Mouse (Mus musculus): ENCODE data around the gene Pemt. TPM values are rescaled to one million over a fixed set of nuclear protein-coding genes. Genes with fewer than 3 reads are reported as not detected.

Gene Pemt
- polyA plus RNA-seq, 1 experiment: 2.5 TPM

DNA sequence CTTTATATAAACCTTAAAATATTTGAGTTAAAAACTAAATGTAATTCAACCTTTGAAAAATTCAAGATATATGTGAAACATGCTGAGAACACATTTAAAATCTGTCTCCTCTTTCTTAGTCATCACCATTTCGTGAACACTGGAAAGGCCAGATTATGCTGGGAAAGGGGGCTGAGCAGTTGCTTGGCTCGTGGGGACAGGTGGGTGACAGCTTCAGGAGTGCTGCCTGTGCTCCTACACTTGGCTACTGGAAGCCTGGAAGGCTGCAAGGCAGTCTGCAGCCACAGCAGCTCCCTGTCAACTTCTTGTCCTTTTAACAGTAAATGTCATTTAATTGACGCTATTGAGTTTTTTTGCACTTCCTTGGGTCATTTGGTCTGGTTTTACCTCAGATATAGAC lies 40.4 kb downstream of the Pemt start:
- no peak overlapping the region for H3K27ac ChIP-seq (ENCODE audit: insufficient read depth, low read length)
- 73% methylated on average over 3 of the region's 3 CpGs for WGBS
- no peak overlapping the region for H3K4me3 ChIP-seq (ENCODE audit: extremely low read depth, insufficient read depth, insufficient read length)

DNA sequence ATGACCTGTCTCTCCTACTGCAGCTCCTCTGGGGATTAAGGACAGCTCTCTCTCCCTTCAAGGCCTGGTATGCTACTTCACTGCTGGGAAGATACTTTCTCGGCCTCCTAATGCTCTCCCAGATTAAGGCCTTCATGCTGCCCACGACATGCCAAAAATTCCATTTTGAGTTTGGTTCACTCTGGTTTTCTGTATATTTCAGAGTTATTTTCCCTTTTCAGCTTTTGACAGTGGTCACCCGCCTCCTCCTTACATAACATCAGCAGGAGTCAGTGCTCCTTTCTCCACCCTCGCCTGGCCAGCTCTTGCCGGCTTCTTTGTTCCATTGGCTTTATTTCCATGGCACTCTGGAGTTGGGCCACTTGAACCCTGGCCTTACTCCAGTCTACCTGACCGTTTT lies 41.6 kb downstream of the Pemt start:
- no peak for DNase-seq (ENCODE audit: low read depth in 1 of 2, low spot score in 2 of 2)
- Histone ChIP-seq H3K36me3 (ENCODE audit: control insufficient read depth, insufficient read depth, low read length) (no peaks in the 10 kb centered on the region), H3K27ac (ENCODE audit: insufficient read depth, low read length) (no peak overlapping the region), H3K4me1 (ENCODE audit: control insufficient read depth, insufficient read depth, insufficient read length) (no peaks in the 10 kb centered on the region), H3K4me3 (ENCODE audit: extremely low read depth, insufficient read depth, insufficient read length) (no peak overlapping the region), H3K27me3 (ENCODE audit: control insufficient read depth, insufficient read depth, low read length) (no peaks in the 10 kb centered on the region)
- TF ChIP-seq POLR2A (IDR thresholded peaks at IDR 0.05; ENCODE audit: low read depth, low read length) (no peak), CTCF (IDR thresholded peaks at IDR 0.05; ENCODE audit: extremely low read depth, insufficient read depth, insufficient read length, insufficient replicate concordance) (no peak)
- WGBS: 91% methylated on average over 6 of the region's 6 CpGs

More for the DNA sequence above, 40.4 kb downstream of the Pemt start:
- TF ChIP-seq POLR2A (IDR thresholded peaks at IDR 0.05; ENCODE audit: low read depth, low read length) (no peak), CTCF (IDR thresholded peaks at IDR 0.05; ENCODE audit: extremely low read depth, insufficient read depth, insufficient read length, insufficient replicate concordance) (no peak)
- no peaks in the 10 kb centered on the region for H3K36me3 ChIP-seq (ENCODE audit: control insufficient read depth, insufficient read depth, low read length)
- DNase-seq (ENCODE audit: low read depth in 1 of 2, low spot score in 2 of 2): no peak
- H3K27me3 ChIP-seq (ENCODE audit: control insufficient read depth, insufficient read depth, low read length): no peaks in the 10 kb centered on the region
- H3K4me1 ChIP-seq (ENCODE audit: control insufficient read depth, insufficient read depth, insufficient read length): no peaks in the 10 kb centered on the region

DNA sequence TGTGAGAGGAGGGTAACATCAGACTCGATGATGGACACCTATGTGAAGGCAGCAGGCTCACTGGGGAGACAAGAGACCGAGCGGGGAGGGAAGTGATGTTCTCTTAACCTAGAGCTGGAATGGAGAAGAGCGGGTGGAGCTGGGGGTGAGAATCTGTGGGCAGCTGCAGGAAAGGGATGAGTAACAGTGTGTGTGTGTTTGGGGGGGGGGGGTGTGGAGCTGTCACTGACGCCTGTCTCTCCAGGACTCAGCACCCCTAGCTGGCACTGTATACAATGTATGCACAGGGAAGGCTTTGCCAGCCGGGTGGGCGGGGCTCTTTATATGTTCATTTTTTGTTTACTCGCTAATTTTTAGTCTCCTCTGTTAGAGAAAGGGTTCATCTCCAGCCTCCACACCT lies 42.5 kb downstream of the Pemt start:
- no peak for DNase-seq (ENCODE audit: low read depth in 1 of 2, low spot score in 2 of 2)
- 82% methylated on average over 8 of the region's 8 CpGs for WGBS
- TF ChIP-seq CTCF (IDR thresholded peaks at IDR 0.05; ENCODE audit: extremely low read depth, insufficient read depth, insufficient read length, insufficient replicate concordance): no peak
- no peak for TF ChIP-seq POLR2A (IDR thresholded peaks at IDR 0.05; ENCODE audit: low read depth, low read length)

DNA sequence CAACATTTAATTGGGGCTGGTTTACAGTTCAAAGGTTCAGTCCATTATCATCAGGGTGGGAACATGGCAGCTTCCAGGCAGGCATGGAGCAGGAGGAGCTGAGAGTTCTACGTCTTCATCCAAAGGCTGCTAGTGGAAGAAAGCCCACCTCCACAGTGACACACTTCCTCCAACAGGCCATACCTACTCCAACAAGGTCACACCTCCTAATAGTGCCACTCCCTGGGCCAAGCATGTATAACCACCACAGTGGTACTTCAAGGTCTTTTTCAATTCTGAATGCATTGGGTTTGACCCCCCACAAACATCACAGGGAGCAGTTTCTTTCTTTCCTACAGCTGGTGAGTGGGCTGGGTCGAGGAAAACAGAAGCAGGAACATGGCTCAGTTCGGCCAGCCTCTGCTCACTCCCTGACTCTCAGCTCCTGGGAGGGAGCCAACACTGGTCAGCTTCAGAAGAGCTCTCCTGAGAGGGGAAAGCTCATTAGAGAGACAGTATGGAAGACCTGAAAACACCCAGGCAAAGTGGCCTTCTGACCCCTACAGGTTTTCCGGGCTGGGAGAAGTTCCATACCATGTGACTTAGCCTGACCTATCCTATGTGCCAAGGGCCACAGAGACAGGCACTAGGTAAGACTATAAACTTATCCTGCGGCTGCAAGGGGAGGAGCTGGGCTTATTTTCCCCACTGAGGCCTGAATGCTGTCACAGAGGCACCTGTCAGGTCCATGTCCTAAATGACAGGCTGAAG lies 44.9 kb downstream of the Pemt start:
- 87% methylated on average over 5 of the region's 5 CpGs for WGBS
- Histone ChIP-seq H3K36me3 (ENCODE audit: control insufficient read depth, insufficient read depth, low read length) (no peaks in the 10 kb centered on the region), H3K4me1 (ENCODE audit: control insufficient read depth, insufficient read depth, insufficient read length) (no peaks in the 10 kb centered on the region), H3K4me3 (ENCODE audit: extremely low read depth, insufficient read depth, insufficient read length) (no peak overlapping the region), H3K27ac (ENCODE audit: insufficient read depth, low read length) (no peak overlapping the region), H3K27me3 (ENCODE audit: control insufficient read depth, insufficient read depth, low read length) (no peaks in the 10 kb centered on the region)
- DNase-seq (ENCODE audit: low read depth in 1 of 2, low spot score in 2 of 2): no peak
- TF ChIP-seq CTCF (IDR thresholded peaks at IDR 0.05; ENCODE audit: extremely low read depth, insufficient read depth, insufficient read length, insufficient replicate concordance) (no peak), POLR2A (IDR thresholded peaks at IDR 0.05; ENCODE audit: low read depth, low read length) (no peak)

More for the DNA sequence above, 42.5 kb downstream of the Pemt start:
- H3K4me1 ChIP-seq (ENCODE audit: control insufficient read depth, insufficient read depth, insufficient read length): no peaks in the 10 kb centered on the region
- H3K27me3 ChIP-seq (ENCODE audit: control insufficient read depth, insufficient read depth, low read length): no peaks in the 10 kb centered on the region
- no peaks in the 10 kb centered on the region for H3K36me3 ChIP-seq (ENCODE audit: control insufficient read depth, insufficient read depth, low read length)
- H3K27ac ChIP-seq (ENCODE audit: insufficient read depth, low read length): no peak overlapping the region
- no peak overlapping the region for H3K4me3 ChIP-seq (ENCODE audit: extremely low read depth, insufficient read depth, insufficient read length)

DNA sequence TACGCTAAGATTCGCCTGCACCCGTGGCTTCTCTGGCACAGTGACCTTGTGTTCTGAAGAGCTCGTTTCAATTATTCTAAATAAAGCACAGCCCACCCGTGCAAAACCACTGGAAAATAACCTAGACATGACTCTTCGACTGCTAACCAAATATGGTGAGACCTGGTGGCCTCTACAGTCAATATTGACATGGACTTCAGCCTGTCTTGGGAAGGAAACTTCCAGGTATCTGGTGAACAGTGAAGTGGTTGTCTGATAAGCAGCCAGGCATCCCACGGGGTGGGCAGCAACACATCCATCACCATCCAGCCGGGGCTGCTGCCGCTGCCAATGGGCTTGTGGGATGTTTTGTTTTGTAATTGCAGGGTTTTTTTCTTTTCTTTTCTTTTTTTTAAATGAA lies 52.0 kb downstream of the Pemt start:
- Histone ChIP-seq H3K36me3 (ENCODE audit: control insufficient read depth, insufficient read depth, low read length) (no peaks in the 10 kb centered on the region), H3K4me1 (ENCODE audit: control insufficient read depth, insufficient read depth, insufficient read length) (no peaks in the 10 kb centered on the region), H3K27me3 (ENCODE audit: control insufficient read depth, insufficient read depth, low read length) (no peaks in the 10 kb centered on the region), H3K27ac (ENCODE audit: insufficient read depth, low read length) (no peak overlapping the region), H3K4me3 (ENCODE audit: extremely low read depth, insufficient read depth, insufficient read length) (no peak overlapping the region)
- WGBS: 75% methylated on average over 9 of the region's 9 CpGs
- no peak for DNase-seq (ENCODE audit: low read depth in 1 of 2, low spot score in 2 of 2)
- TF ChIP-seq CTCF (IDR thresholded peaks at IDR 0.05; ENCODE audit: extremely low read depth, insufficient read depth, insufficient read length, insufficient replicate concordance): no peak
- TF ChIP-seq POLR2A (IDR thresholded peaks at IDR 0.05; ENCODE audit: low read depth, low read length): no peak

DNA sequence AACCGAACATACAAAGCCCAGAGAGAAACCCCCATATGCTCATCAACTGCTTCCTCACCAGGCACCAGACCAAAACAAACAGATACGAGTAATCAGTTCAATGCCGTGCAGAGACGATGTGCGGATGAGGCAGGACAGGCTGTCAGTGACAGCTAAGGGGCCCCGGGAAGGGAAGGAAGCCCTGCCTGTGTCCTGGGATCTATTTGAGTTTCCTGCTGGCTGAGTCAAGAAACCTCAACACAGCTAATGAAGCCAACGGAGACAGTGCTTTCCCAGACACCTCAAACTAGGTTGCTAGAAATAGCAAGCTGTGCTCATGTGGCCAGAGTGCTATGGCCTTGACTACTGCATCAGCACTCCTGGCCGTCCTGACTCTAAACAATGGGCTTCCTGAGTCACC lies 54.9 kb downstream of the Pemt start:
- TF ChIP-seq POLR2A (IDR thresholded peaks at IDR 0.05; ENCODE audit: low read depth, low read length): no peak
- no peak for TF ChIP-seq CTCF (IDR thresholded peaks at IDR 0.05; ENCODE audit: extremely low read depth, insufficient read depth, insufficient read length, insufficient replicate concordance)
- 78% methylated on average over 8 of the region's 8 CpGs for WGBS
- DNase-seq (ENCODE audit: low read depth in 1 of 2, low spot score in 2 of 2): no peak
- Histone ChIP-seq H3K4me3 (ENCODE audit: extremely low read depth, insufficient read depth, insufficient read length) (no peak overlapping the region), H3K27me3 (ENCODE audit: control insufficient read depth, insufficient read depth, low read length) (no peaks in the 10 kb centered on the region), H3K36me3 (ENCODE audit: control insufficient read depth, insufficient read depth, low read length) (no peaks in the 10 kb centered on the region), H3K4me1 (ENCODE audit: control insufficient read depth, insufficient read depth, insufficient read length) (no peaks in the 10 kb centered on the region), H3K27ac (ENCODE audit: insufficient read depth, low read length) (no peak overlapping the region)

DNA sequence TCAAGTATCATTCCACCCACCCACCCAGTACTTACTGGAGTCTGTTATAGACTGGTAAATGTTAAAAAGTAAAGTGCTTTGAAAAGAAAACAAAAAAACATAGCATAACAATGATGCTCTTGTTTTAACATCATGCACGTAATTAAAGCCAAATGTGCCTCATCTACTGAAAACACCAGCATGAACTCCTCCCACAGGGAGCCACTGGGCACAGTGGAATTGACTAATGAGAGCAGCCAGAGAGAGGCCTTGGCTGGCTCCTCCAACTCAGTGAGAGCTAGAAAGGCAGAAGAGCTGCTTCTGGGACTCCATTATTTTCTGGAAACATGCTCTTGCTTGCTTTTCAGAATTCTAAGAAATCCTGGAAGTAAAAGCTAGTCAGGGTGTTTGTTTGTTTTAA lies 56.9 kb downstream of the Pemt start:
- 91% methylated on average over 1 of the region's 1 CpGs for WGBS
- Histone ChIP-seq H3K27ac (ENCODE audit: insufficient read depth, low read length) (no peak overlapping the region), H3K36me3 (ENCODE audit: control insufficient read depth, insufficient read depth, low read length) (no peaks in the 10 kb centered on the region), H3K27me3 (ENCODE audit: control insufficient read depth, insufficient read depth, low read length) (no peaks in the 10 kb centered on the region), H3K4me3 (ENCODE audit: extremely low read depth, insufficient read depth, insufficient read length) (no peak overlapping the region), H3K4me1 (ENCODE audit: control insufficient read depth, insufficient read depth, insufficient read length) (no peaks in the 10 kb centered on the region)
- no peak for TF ChIP-seq POLR2A (IDR thresholded peaks at IDR 0.05; ENCODE audit: low read depth, low read length)
- TF ChIP-seq CTCF (IDR thresholded peaks at IDR 0.05; ENCODE audit: extremely low read depth, insufficient read depth, insufficient read length, insufficient replicate concordance): no peak
- DNase-seq (ENCODE audit: low read depth in 1 of 2, low spot score in 2 of 2): no peak
